Mouse (Mus musculus) forebrain, embryonic 16.5 days (tissue): ENCODE measurements around the gene Gnb1. TPM values are rescaled to one million over a fixed set of nuclear protein-coding genes. Genes with fewer than 3 reads are reported as not detected.

Source experiments
- ATAC-seq: fragments of 200-750 bp; cut with Nextera tagmentation; 2 replicates; pipeline ENCODE4 v1.8.0; 2017; ENCODE audit warnings: mild to moderate bottlenecking, moderate library complexity
- H3K27ac ChIP-seq: fragments of 300-500 bp; sonication (generic); 2 replicates; pipeline ENCODE4 v1.5.1; 2014; ENCODE audit warnings: low read length, control low read depth
- H3K27me3 ChIP-seq: fragments of 300-500 bp; sonication (generic); replicated peaks from 2 replicates; pipeline ENCODE4 v1.6.1; 2014; ENCODE audit warnings: low read length; ENCODE audit not compliant: control insufficient read depth, insufficient read depth
- H3K36me3 ChIP-seq: fragments of 300-500 bp; sonication (generic); 2 replicates; pipeline ENCODE4 v1.6.1; 2014; ENCODE audit not compliant: control insufficient read depth, insufficient read depth
- H3K4me1 ChIP-seq: fragments of 300-500 bp; sonication (generic); replicated peaks from 2 replicates; pipeline ENCODE4 v1.6.1; 2014; ENCODE audit warnings: low read length; ENCODE audit not compliant: control insufficient read depth, insufficient read depth
- H3K4me2 ChIP-seq: fragments of 300-500 bp; sonication (generic); 2 replicates; pipeline ENCODE4 v1.6.1; 2014; ENCODE audit warnings: mild to moderate bottlenecking, low read length, control low read depth
- H3K4me3 ChIP-seq: fragments of 300-500 bp; sonication (generic); replicated peaks from 2 replicates; pipeline ENCODE4 v1.5.1; 2014; ENCODE audit warnings: mild to moderate bottlenecking, low read length, control low read depth
- H3K9ac ChIP-seq: fragments of 300-500 bp; sonication (generic); replicated peaks from 2 replicates; pipeline ENCODE4 v1.6.1; 2014; ENCODE audit warnings: low read depth, low read length, control low read depth
- H3K9me3 ChIP-seq: fragments of 300-500 bp; sonication (generic); 2 replicates; pipeline ENCODE4 v1.6.1; 2016; ENCODE audit warnings: low read length; ENCODE audit not compliant: control insufficient read depth
- WGBS: fragments of 180-500 bp; shearing (Covaris S2); extraction: QIAGEN DNeasy Blood & Tissue Kit; methylation state at CpG from one replicate; pipeline ENCODE4 v1.1.7; 2014; 5-methylcytosine and 5-hydroxymethylcytosine counted together
- polyA plus RNA-seq: library from polyadenylated mRNA; unstranded; fragments of >200 nt; fragmentation: Nextera tagmentation; extraction: Ambion mirVana; gene quantifications from 2 replicates; pipeline ENCODE4 v1.2.1, GENCODE M21; 2015

Gene Gnb1
- polyA plus RNA-seq, 1 experiment from 2014 or later: 1,158 TPM

GRCm38 (mm10) chr4:155467237-155468010 is 23.7 kb upstream of the Gnb1 start:
- Histone ChIP-seq H3K9me3 (no peaks in the 10 kb centered on the region), H3K4me2 (no peak overlapping the region), H3K27me3 (0 out of 2 replicates have a peak, but pooled peaks cover 2% of the 10 kb centered on the region), H3K27ac (no peak overlapping the region), H3K9ac (no peak overlapping the region), H3K4me3 (no peak overlapping the region), H3K4me1 (peaks cover 3% of the 10 kb centered on the region; the same call in 1 of the 2 replicates), H3K36me3 (no peaks in the 10 kb centered on the region)
- ATAC-seq: no peak
- 82% methylated on average over 13 of the region's 13 CpGs for WGBS

- no peak within 1 kb of the TSS for H3K4me3 ChIP-seq
- 9% methylated on average over 21 of the region's 21 CpGs for WGBS
- H3K4me1 ChIP-seq: peaks cover 3% of the 10 kb centered on the region; the same call in 1 of the 2 replicates
- no peak within 1 kb of the TSS for H3K27ac ChIP-seq
- H3K36me3 ChIP-seq: no peaks in the 10 kb centered on the region
- H3K4me2 ChIP-seq: peak within 1 kb of the TSS; percentile 27
- no peak within 1 kb of the TSS; the same call in 1 of the 2 replicates for H3K9ac ChIP-seq
- 0 out of 2 replicates have a peak, but pooled peaks cover 2% of the 10 kb centered on the region for H3K27me3 ChIP-seq
- H3K9me3 ChIP-seq: no peaks in the 10 kb centered on the region
- no peak for ATAC-seq
These were observed 22.2 kb upstream of the Gnb1 start, which contains the start of gene Tmem52 for GRCm38 (mm10) chr4:155468952-155469351. Tmem52 (plus strand) TSS chr4:155469114.

GRCm38 (mm10) chr4:155469590-155470262 is 21.4 kb upstream of the Gnb1 start:
- H3K27me3 ChIP-seq: 0 out of 2 replicates have a peak, but pooled peaks cover 2% of the 10 kb centered on the region
- H3K36me3 ChIP-seq: no peaks in the 10 kb centered on the region
- no peak for ATAC-seq
- WGBS: 82% methylated on average over 18 of the region's 18 CpGs
- H3K9ac ChIP-seq: no peak overlapping the region
- H3K27ac ChIP-seq: no peak overlapping the region
- no peak overlapping the region for H3K4me3 ChIP-seq
- no peak overlapping the region for H3K4me2 ChIP-seq
- no peaks in the 10 kb centered on the region for H3K9me3 ChIP-seq
- peaks cover 3% of the 10 kb centered on the region; the same call in 1 of the 2 replicates for H3K4me1 ChIP-seq

- ATAC-seq: no peak
- H3K9ac ChIP-seq: no peak overlapping the region
- WGBS: 87% methylated on average over 16 of the region's 16 CpGs
These were observed 20.8 kb upstream of the Gnb1 start for GRCm38 (mm10) chr4:155470263-155470953.

GRCm38 (mm10) chr4:155470997-155471396 is 20.2 kb upstream of the Gnb1 start:
- no peaks in the 10 kb centered on the region for H3K9me3 ChIP-seq
- H3K4me2 ChIP-seq: no peak overlapping the region
- H3K27me3 ChIP-seq: 0 out of 2 replicates have a peak, but pooled peaks cover 2% of the 10 kb centered on the region
- H3K27ac ChIP-seq: no peak overlapping the region
- H3K36me3 ChIP-seq: no peaks in the 10 kb centered on the region
- no peak overlapping the region for H3K4me3 ChIP-seq
- 89% methylated on average over 7 of the region's 7 CpGs for WGBS
- no peak overlapping the region for H3K9ac ChIP-seq
- H3K4me1 ChIP-seq: peaks cover 3% of the 10 kb centered on the region; the same call in 1 of the 2 replicates
- ATAC-seq: no peak

More at GRCm38 (mm10) chr4:155470263-155470953, 20.8 kb upstream of the Gnb1 start:
- Histone ChIP-seq H3K4me3 (no peak overlapping the region), H3K9me3 (no peaks in the 10 kb centered on the region), H3K4me1 (peaks cover 3% of the 10 kb centered on the region; the same call in 1 of the 2 replicates), H3K27ac (no peak overlapping the region), H3K27me3 (0 out of 2 replicates have a peak, but pooled peaks cover 2% of the 10 kb centered on the region), H3K36me3 (no peaks in the 10 kb centered on the region), H3K4me2 (no peak overlapping the region)

GRCm38 (mm10) chr4:155471406-155471805 is 19.8 kb upstream of the Gnb1 start:
- Histone ChIP-seq H3K4me1 (peaks cover 3% of the 10 kb centered on the region; the same call in 1 of the 2 replicates), H3K27ac (no peak overlapping the region), H3K9ac (no peak overlapping the region), H3K36me3 (no peaks in the 10 kb centered on the region), H3K4me2 (no peak overlapping the region), H3K27me3 (0 out of 2 replicates have a peak, but pooled peaks cover 2% of the 10 kb centered on the region), H3K9me3 (no peaks in the 10 kb centered on the region), H3K4me3 (no peak overlapping the region)
- no peak for ATAC-seq
- 94% methylated on average over 7 of the region's 7 CpGs for whole genome bisulfite sequencing

GRCm38 (mm10) chr4:155472716-155473290 is 18.4 kb upstream of the Gnb1 start:
- Histone ChIP-seq H3K4me3 (no peak overlapping the region), H3K9ac (no peak overlapping the region), H3K27me3 (0 out of 2 replicates have a peak, but pooled peaks cover 2% of the 10 kb centered on the region), H3K27ac (no peak overlapping the region), H3K36me3 (no peaks in the 10 kb centered on the region), H3K9me3 (no peaks in the 10 kb centered on the region), H3K4me1 (peaks cover 3% of the 10 kb centered on the region; the same call in 1 of the 2 replicates), H3K4me2 (no peak overlapping the region)
- ATAC-seq: no peak
- WGBS: 72% methylated on average over 3 of the region's 3 CpGs

- 43% methylated on average over 5 of the region's 5 CpGs for WGBS
- Histone ChIP-seq H3K4me1 (peaks cover 3% of the 10 kb centered on the region; the same call in 1 of the 2 replicates), H3K4me3 (no peak overlapping the region), H3K27ac (no peak overlapping the region), H3K36me3 (no peaks in the 10 kb centered on the region), H3K4me2 (no peak overlapping the region), H3K9ac (no peak overlapping the region), H3K27me3 (0 out of 2 replicates have a peak, but pooled peaks cover 2% of the 10 kb centered on the region), H3K9me3 (no peaks in the 10 kb centered on the region)
- ATAC-seq: no peak
These were observed 17.8 kb upstream of the Gnb1 start for GRCm38 (mm10) chr4:155473319-155473718.
